In genomic region chr3:138821886-138822445, GRCm38 (mm10) we compare ENCODE assay signal across 9 mouse cellular contexts.
A peak's percentile ranks its signal among the peaks of the same experiment; 100 is the strongest.
DNase-seq lines count a peak whose midpoint lies in the region; ATAC-seq and TF ChIP-seq lines count a peak whose summit lies in the region.
"Had no signal": no experiment of that assay in that cellular context is flagged by ENCODE, and none has a peak within 500 bp of the region (broad histone marks: within the 10 kb centered on the region; RNA-seq: fewer than 3 reads in every experiment).

No protein-coding gene starts in this region.

- peak; percentile 15 to 40 for DNase-seq in kidney, postnatal 4 days
- no peak for DNase-seq in kidney, adult 8-10 months
- peak; percentile 55 for DNase-seq in embryonic facial prominence, embryonic 14.5 days (ENCODE audit: low spot score)
- DNase-seq in limb, embryonic 11.5 days (ENCODE audit: low spot score): peak; percentile 37
- DNase-seq in right cerebral cortex, postnatal 10 days (ENCODE audit: low spot score in 2 of 2): no peak
- no peak for DNase-seq in frontal cortex, postnatal 25 days (ENCODE audit: low spot score in 2 of 2)
- DNase-seq: gastrocnemius, adult 2 months; kidney, postnatal 36 days had no signal

- H3K4me2 ChIP-seq in embryonic facial prominence, embryonic 14.5 days (ENCODE audit: low read depth, low read length): no peak overlapping the region
- H3K4me2 ChIP-seq in limb, embryonic 11.5 days (ENCODE audit: low read depth, severe bottlenecking): no peak overlapping the region

- no peaks in the 10 kb centered on the region for H3K36me3 ChIP-seq in embryonic facial prominence, embryonic 14.5 days (ENCODE audit: control insufficient read depth, insufficient read depth, low read length)
- no peaks in the 10 kb centered on the region for H3K36me3 ChIP-seq in limb, embryonic 11.5 days (ENCODE audit: control insufficient read depth, insufficient read depth, low read length)

- no peak overlapping the region for H3K9ac ChIP-seq in embryonic facial prominence, embryonic 14.5 days (ENCODE audit: low read depth, low read length)
- no peak overlapping the region for H3K9ac ChIP-seq in limb, embryonic 11.5 days (ENCODE audit: low read length)

- no peak overlapping the region for H3K27ac ChIP-seq in embryonic facial prominence, embryonic 14.5 days (replicated peaks; ENCODE audit: low read depth, low read length)
- no peak overlapping the region for H3K27ac ChIP-seq in limb, embryonic 11.5 days (replicated peaks; ENCODE audit: low read depth, low read length)
- peak overlapping the region; percentile 33 for H3K27ac ChIP-seq in olfactory bulb, adult 2 months (ENCODE audit: insufficient read depth, low read depth, low read length)
- H3K27ac ChIP-seq: gastrocnemius, adult 2 months had no signal

- no peaks in the 10 kb centered on the region for H3K27me3 ChIP-seq in embryonic facial prominence, embryonic 14.5 days (replicated peaks; ENCODE audit: control insufficient read depth, insufficient read depth, low read length)
- no peaks in the 10 kb centered on the region for H3K27me3 ChIP-seq in limb, embryonic 11.5 days (ENCODE audit: control insufficient read depth, insufficient read depth, low read length)

- no peak for TF ChIP-seq POLR2A in olfactory bulb, adult 2 months (IDR thresholded peaks at IDR 0.05; ENCODE audit: insufficient read depth, low read depth, low read length)

- no peak for TF ChIP-seq CTCF in olfactory bulb, adult 2 months (IDR thresholded peaks at IDR 0.05; ENCODE audit: insufficient read depth, low read depth, low read length)

- H3K9me3 ChIP-seq in embryonic facial prominence, embryonic 14.5 days (ENCODE audit: control insufficient read depth, low read length): no peaks in the 10 kb centered on the region
- no peaks in the 10 kb centered on the region for H3K9me3 ChIP-seq in limb, embryonic 11.5 days (ENCODE audit: control insufficient read depth, low read length)

- peak; percentile 62 for ATAC-seq in embryonic facial prominence, embryonic 14.5 days (ENCODE audit: low read depth)
- ATAC-seq in limb, embryonic 11.5 days (ENCODE audit: insufficient number of reproducible peaks, low FRiP score, low TSS enrichment, low read depth): 0 out of 2 replicates have a peak, but pooled peaks have one; percentile 44

- H3K4me3 ChIP-seq in embryonic facial prominence, embryonic 14.5 days (ENCODE audit: low read depth, low read length): no peak overlapping the region
- no peak overlapping the region for H3K4me3 ChIP-seq in limb, embryonic 11.5 days (ENCODE audit: low read depth, low read length)
- H3K4me3 ChIP-seq in olfactory bulb, adult 2 months (ENCODE audit: insufficient read depth, low read depth, low read length): no peak overlapping the region
- H3K4me3 ChIP-seq: gastrocnemius, adult 2 months had no signal

- whole genome bisulfite sequencing in embryonic facial prominence, embryonic 14.5 days: 33% methylated on average over 5 of the region's 5 CpGs
- WGBS in limb, embryonic 11.5 days: 25% methylated on average over 5 of the region's 5 CpGs
- WGBS in olfactory bulb, adult 2 months: 41% methylated on average over 5 of the region's 5 CpGs

- H3K4me1 ChIP-seq in embryonic facial prominence, embryonic 14.5 days (ENCODE audit: control insufficient read depth, insufficient read depth, low read length): no peaks in the 10 kb centered on the region
- H3K4me1 ChIP-seq in limb, embryonic 11.5 days (ENCODE audit: control insufficient read depth, insufficient read depth, low read length): peaks cover 7% of the 10 kb centered on the region
- H3K4me1 ChIP-seq in olfactory bulb, adult 2 months (ENCODE audit: control insufficient read depth, insufficient read depth, low read length): peaks cover 24% of the 10 kb centered on the region

Comparison
In these comparisons a context has a peak if more than half of its experiments do, and no peak if none do; other contexts are left out.
1. DNase-seq: peak in kidney, postnatal 4 days (2 of 2), embryonic facial prominence, embryonic 14.5 days (single experiment) and limb, embryonic 11.5 days (single experiment); none in kidney, adult 8-10 months (0 of 2), right cerebral cortex, postnatal 10 days (0 of 2) and frontal cortex, postnatal 25 days (0 of 2).